Mouse (Mus musculus) liver, embryonic 18 days (tissue): ENCODE measurements around the gene Tgif2lx1. TPM values are rescaled to one million over a fixed set of nuclear protein-coding genes. Genes with fewer than 3 reads are reported as not detected.

ENCODE experiments used
- polyA plus RNA-seq: library from polyadenylated mRNA; depleted of rRNA; stranded (reverse); fragments of >200 nt; gene quantifications from 2 replicates; pipeline ENCODE4 v1.2.3, GENCODE M21; 2012; rRNA removed

The Tgif2lx1 gene
- polyA plus RNA-seq, result not detected in 2 replicates

DNA sequence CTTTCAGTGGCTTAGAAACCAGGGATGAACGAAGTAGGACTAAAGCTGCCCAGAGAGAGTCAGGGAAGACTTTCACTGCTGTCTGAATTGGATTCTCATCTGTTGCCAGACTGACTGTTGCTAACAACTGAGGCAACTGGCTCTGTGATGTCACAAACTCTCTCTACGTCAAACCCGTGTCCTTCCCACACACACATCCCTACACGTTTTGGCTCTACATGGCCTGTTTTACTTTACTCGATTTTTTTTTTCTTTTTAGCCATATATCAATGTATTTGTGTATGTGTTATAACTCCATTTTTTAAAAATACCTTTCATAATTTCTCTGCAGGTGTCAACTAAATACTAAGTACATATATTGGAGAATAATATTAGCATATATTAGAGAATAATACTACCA lies at the start of gene Tgif2lx1:
Gene Tgif2lx1, minus strand, starts transcription at position 101 of the 400 bp plus-strand sequence.

Other genes with a start within 250 kb of the Tgif2lx1 start
- gene Tgif2lx2, start 53.5 kb downstream of the Tgif2lx1 start, polyA plus RNA-seq, result not detected in 2 replicates